Mouse (Mus musculus) midbrain, embryonic 16.5 days (tissue): ENCODE data around the gene Dmkn. TPM values are rescaled to one million over a fixed set of nuclear protein-coding genes. Genes with fewer than 3 reads are reported as not detected.

Experiments
- ATAC-seq: fragments of 200-750 bp; cut with Nextera tagmentation; 2 replicates; pipeline ENCODE4 v1.8.0; 2017; ENCODE audit warnings: moderate TSS enrichment
- H3K27ac ChIP-seq: fragments of 300-500 bp; sonication (generic); 2 replicates; pipeline ENCODE4 v1.5.1; 2014; ENCODE audit warnings: mild to moderate bottlenecking, low read length, mixed read lengths
- H3K27me3 ChIP-seq: fragments of 300-500 bp; sonication (generic); 2 replicates; pipeline ENCODE4 v1.6.1; 2014; ENCODE audit warnings: low read depth, low read length, mixed read lengths; ENCODE audit not compliant: control insufficient read depth, insufficient read depth
- H3K36me3 ChIP-seq: fragments of 300-500 bp; sonication (generic); 2 replicates; pipeline ENCODE4 v1.6.1; 2014; ENCODE audit warnings: mild to moderate bottlenecking, low read length, moderate library complexity, mixed read lengths; ENCODE audit not compliant: control insufficient read depth, insufficient read depth
- H3K4me1 ChIP-seq: fragments of 300-500 bp; sonication (generic); 2 replicates; pipeline ENCODE4 v1.6.1; 2014; ENCODE audit warnings: mild to moderate bottlenecking, low read length, mixed read lengths; ENCODE audit not compliant: control insufficient read depth, insufficient read depth
- H3K4me2 ChIP-seq: fragments of 300-500 bp; sonication (generic); 2 replicates; pipeline ENCODE4 v1.6.1; 2014; ENCODE audit warnings: mild to moderate bottlenecking, low read length, mixed read lengths
- H3K4me3 ChIP-seq: fragments of 300-500 bp; sonication (generic); 2 replicates; pipeline ENCODE4 v1.5.1; 2014; ENCODE audit warnings: low read depth, mild to moderate bottlenecking, low read length, moderate library complexity, mixed read lengths
- H3K9ac ChIP-seq: fragments of 300-500 bp; sonication (generic); 2 replicates; pipeline ENCODE4 v1.6.1; 2014; ENCODE audit warnings: low read depth, low read length, mixed read lengths
- H3K9me3 ChIP-seq: fragments of 300-500 bp; sonication (generic); replicated peaks from 2 replicates; pipeline ENCODE4 v1.6.1; 2014; ENCODE audit warnings: mild to moderate bottlenecking, low read length, mixed read lengths; ENCODE audit not compliant: control insufficient read depth, poor library complexity, severe bottlenecking
- WGBS: fragments of 180-500 bp; shearing (Covaris S2); extraction: QIAGEN DNeasy Blood & Tissue Kit; methylation state at CpG from one replicate; pipeline ENCODE4 v1.1.7; 2014; 5-methylcytosine and 5-hydroxymethylcytosine counted together
- polyA plus RNA-seq: library from polyadenylated mRNA; unstranded; fragments of >200 nt; fragmentation: Nextera tagmentation; extraction: Ambion mirVana; gene quantifications from 2 replicates; pipeline ENCODE4 v1.2.1, GENCODE M21; 2015

Dmkn gene
- polyA plus RNA-seq, 1 experiment from 2014 or later, result 3.6 TPM

DNA sequence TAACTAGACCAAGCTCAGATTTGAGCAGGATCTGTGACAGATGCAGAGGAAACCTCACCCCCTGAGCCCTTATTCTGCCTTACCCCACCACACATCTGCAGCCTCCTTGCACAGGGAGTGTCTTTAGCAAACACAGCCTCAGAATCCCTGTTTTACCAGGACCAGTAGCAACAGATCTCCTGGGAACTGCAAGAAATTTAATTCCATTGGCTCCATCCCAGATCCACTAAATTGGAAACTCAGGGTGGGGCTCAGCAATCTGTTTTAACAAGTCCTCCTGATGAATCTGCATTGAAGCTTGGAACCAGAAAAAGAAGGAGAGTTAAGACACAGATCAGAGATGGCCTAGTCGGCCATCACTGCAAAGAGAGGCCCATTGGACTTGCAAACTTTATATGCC, 33.2 kb downstream of the Dmkn start:
- Histone ChIP-seq H3K9me3 (peaks cover 9% of the 10 kb centered on the region; the same call in 1 of the 2 replicates), H3K27me3 (no peaks in the 10 kb centered on the region), H3K27ac (no peak overlapping the region), H3K9ac (no peak overlapping the region), H3K36me3 (no peaks in the 10 kb centered on the region), H3K4me1 (no peaks in the 10 kb centered on the region), H3K4me3 (no peak overlapping the region), H3K4me2 (no peak overlapping the region)
- WGBS, result 87% methylated on average over 1 of the region's 1 CpGs
- no peak for ATAC-seq

DNA sequence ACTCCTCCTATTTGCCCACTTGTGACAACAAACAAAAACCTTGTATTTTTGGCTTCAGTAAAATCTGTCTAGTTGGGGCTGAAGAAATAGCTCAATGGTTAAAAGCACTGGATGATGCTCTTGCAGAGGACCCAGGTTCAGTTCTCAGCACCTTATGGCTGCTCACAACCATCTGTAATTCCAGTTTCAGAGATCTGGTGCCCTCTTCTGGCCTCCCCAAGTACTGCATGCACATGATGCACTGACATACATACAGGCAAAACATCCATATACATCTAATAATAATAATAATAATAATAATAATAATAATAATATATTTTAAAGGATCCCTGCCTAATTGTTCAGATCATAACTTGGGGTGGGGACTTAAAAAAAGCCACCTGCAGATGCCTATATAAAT, 37.1 kb downstream of the Dmkn start:
- Histone ChIP-seq H3K9ac (no peak overlapping the region), H3K9me3 (peaks cover 9% of the 10 kb centered on the region; the same call in 1 of the 2 replicates), H3K36me3 (no peaks in the 10 kb centered on the region), H3K4me3 (no peak overlapping the region), H3K4me1 (no peaks in the 10 kb centered on the region), H3K27ac (no peak overlapping the region), H3K4me2 (no peak overlapping the region), H3K27me3 (no peaks in the 10 kb centered on the region)
- no peak for ATAC-seq

DNA sequence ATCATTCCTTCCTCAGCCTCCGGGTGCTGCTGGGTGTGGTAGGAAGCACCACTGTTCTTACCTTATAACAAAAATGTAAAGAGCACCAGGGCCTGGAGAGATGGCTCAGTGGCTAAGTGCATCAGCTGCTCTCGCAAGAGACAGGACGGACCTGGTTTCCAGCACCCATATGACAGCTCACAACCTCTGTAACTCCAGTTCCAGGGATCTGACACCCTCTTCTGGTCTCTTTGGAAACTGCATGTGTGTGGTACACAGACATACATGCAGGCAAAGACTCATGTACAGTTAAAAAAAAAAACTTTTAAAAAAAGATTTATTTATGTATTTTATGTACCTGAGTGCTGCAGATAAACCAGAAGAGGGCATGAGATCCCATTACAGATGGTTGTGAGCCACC, 39.7 kb downstream of the Dmkn start:
- no peak for ATAC-seq
- no peak overlapping the region for H3K27ac ChIP-seq
- no peak overlapping the region for H3K9ac ChIP-seq
- peaks cover 9% of the 10 kb centered on the region; the same call in 1 of the 2 replicates for H3K9me3 ChIP-seq
- 94% methylated on average over 3 of the region's 3 CpGs for WGBS
- no peak overlapping the region for H3K4me3 ChIP-seq
- H3K4me1 ChIP-seq, result no peaks in the 10 kb centered on the region
- H3K27me3 ChIP-seq, result no peaks in the 10 kb centered on the region
- H3K36me3 ChIP-seq, result no peaks in the 10 kb centered on the region
- no peak overlapping the region for H3K4me2 ChIP-seq

DNA sequence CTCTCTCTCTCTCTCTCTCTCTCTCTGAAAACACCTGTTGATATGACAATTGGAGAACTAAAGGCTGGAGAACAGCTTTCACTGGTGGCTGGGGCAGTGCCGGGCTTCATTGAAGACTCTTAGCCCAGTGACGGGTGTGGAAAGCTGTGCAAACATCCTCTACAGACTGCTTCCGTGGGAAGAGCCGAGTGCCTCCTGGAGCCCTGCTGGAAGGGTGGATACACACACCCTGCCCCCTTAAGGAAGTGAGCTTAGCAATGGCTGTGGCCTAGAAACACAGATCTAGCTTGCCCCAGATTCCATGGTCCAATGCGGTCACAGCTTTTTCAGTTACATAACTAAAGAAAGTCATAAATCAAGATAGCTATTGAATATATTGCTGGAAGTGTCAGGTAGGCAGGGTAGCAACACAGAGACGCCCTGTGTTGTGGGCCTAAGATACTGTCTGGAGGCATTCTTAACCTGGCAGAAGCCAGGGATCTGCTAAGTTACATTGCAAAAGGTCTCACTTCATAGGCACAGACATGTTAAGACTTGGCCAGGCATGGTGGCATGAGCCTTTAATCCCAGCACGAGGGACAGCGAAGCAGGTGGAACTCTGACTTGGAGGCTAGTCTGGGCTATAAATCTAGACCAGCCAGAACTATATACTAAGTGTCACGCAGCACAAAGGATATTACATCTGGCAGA, 40.6 kb downstream of the Dmkn start:
- no peaks in the 10 kb centered on the region for H3K4me1 ChIP-seq
- H3K9me3 ChIP-seq, result peaks cover 9% of the 10 kb centered on the region; the same call in 1 of the 2 replicates
- H3K36me3 ChIP-seq, result no peaks in the 10 kb centered on the region
- H3K9ac ChIP-seq, result no peak overlapping the region
- no peaks in the 10 kb centered on the region for H3K27me3 ChIP-seq
- H3K4me2 ChIP-seq, result no peak overlapping the region
- 87% methylated on average over 9 of the region's 9 CpGs for WGBS
- ATAC-seq, result no peak
- no peak overlapping the region for H3K27ac ChIP-seq
- H3K4me3 ChIP-seq, result no peak overlapping the region

DNA sequence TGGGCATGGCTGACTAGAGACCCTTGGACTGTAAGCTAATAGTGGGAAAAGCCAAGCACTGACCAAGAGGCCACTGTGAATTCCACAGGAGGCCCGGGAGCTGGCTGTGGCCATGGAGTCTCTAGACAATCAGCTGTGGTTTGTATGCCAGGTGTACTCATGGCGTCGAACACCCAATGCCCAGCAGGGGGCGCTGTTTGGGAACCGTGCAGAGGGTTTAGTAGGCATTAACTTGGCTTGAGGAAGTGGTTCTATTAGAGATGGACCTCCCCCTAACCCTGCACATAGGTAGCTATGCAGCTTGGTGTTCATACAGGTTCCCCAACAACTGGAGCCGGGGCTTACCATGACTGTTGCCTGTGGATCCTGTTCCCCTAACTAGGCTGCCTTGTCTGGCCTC, 42.4 kb downstream of the Dmkn start:
- Histone ChIP-seq H3K27me3 (no peaks in the 10 kb centered on the region), H3K4me1 (no peaks in the 10 kb centered on the region), H3K9me3 (no peaks in the 10 kb centered on the region), H3K9ac (no peak overlapping the region), H3K27ac (no peak overlapping the region), H3K36me3 (no peaks in the 10 kb centered on the region), H3K4me3 (no peak overlapping the region), H3K4me2 (no peak overlapping the region)
- WGBS, result 50% methylated on average over 6 of the region's 6 CpGs
- no peak for ATAC-seq

DNA sequence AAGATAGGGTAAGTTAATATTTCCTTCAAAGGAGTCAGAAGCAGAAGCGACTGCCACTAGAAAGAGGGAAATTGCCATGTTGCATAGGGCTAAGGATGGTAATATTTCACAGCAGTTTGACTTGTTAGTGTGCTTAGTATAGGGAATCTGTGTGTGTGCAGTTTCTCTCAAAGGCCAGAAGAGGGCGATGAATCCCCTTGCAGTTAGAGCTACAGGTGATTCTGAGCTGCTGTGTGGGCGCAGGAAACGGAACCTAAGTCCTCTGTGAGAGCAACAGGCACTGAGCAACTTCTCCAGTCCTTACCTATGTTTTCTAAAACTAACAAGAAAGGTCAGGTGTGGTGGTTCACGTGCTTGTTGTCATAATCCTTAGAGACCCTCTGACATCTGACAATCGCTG, 46.8 kb downstream of the Dmkn start:
- WGBS, result 54% methylated on average over 6 of the region's 6 CpGs
- Histone ChIP-seq H3K27me3 (no peaks in the 10 kb centered on the region), H3K4me3 (no peak overlapping the region), H3K27ac (no peak overlapping the region), H3K9ac (no peak overlapping the region), H3K4me2 (no peak overlapping the region), H3K9me3 (no peaks in the 10 kb centered on the region), H3K4me1 (no peaks in the 10 kb centered on the region), H3K36me3 (no peaks in the 10 kb centered on the region)
- no peak for ATAC-seq

DNA sequence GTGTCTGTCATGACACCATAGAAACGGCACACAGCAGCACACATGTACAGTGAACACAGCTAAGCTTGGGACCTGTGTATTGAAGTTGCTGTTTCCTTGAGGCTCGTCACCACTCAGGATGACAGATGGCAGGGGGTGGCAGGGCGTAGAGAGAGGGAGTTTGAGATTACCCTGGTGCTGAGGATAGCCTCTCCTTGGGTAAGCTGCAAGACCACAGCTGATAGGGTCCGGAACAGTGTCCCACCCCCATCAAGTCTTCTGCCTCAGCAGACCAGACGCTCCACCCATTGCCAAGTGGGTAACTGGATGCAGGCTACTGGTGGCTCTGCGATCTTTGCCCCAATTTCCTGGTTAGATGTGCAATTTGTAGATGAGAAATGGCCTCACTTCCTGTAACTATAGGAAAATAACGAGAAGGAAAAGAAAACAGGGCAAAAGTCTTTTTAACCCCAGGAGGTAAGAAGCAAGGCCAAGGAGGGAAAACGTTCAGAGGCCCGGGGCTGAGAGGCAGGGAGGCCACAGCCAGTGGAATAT, 48.3 kb downstream of the Dmkn start:
- 71% methylated on average over 9 of the region's 9 CpGs for WGBS
- no peaks in the 10 kb centered on the region for H3K36me3 ChIP-seq
- no peaks in the 10 kb centered on the region for H3K27me3 ChIP-seq
- H3K4me2 ChIP-seq, result no peak overlapping the region
- no peaks in the 10 kb centered on the region for H3K9me3 ChIP-seq
- no peak overlapping the region for H3K27ac ChIP-seq
- no peak overlapping the region for H3K4me3 ChIP-seq
- H3K9ac ChIP-seq, result no peak overlapping the region
- no peak for ATAC-seq
- no peaks in the 10 kb centered on the region for H3K4me1 ChIP-seq

DNA sequence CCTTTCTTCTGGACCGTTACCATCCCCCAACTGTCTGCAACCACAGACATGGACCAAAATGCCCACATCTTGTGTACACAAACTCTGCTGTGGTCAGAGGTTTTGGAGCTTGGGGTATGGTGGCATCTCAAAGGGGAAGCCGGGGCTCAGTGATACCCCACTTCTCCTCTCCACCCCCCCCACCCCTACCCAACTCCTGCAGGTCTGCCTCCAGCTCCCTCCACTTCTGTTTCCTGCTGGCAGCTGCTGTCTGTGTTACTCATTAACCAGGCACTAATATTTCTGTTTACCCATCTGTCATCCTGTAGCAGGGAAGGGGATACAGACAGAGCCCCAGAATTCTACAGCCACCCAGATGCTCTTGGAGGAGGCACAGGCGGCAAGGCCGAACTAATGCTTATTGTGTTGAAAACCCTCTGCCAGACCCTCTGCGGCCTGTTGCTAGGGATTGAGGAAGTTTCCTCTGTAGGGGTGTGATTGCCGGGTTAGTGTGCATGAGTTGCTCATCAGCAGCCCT, 48.8 kb downstream of the Dmkn start:
- Histone ChIP-seq H3K36me3 (no peaks in the 10 kb centered on the region), H3K4me2 (no peak overlapping the region), H3K9me3 (no peaks in the 10 kb centered on the region), H3K9ac (no peak overlapping the region), H3K4me1 (no peaks in the 10 kb centered on the region), H3K27me3 (no peaks in the 10 kb centered on the region), H3K27ac (no peak overlapping the region), H3K4me3 (no peak overlapping the region)
- 58% methylated on average over 6 of the region's 6 CpGs for WGBS
- ATAC-seq, result no peak

DNA sequence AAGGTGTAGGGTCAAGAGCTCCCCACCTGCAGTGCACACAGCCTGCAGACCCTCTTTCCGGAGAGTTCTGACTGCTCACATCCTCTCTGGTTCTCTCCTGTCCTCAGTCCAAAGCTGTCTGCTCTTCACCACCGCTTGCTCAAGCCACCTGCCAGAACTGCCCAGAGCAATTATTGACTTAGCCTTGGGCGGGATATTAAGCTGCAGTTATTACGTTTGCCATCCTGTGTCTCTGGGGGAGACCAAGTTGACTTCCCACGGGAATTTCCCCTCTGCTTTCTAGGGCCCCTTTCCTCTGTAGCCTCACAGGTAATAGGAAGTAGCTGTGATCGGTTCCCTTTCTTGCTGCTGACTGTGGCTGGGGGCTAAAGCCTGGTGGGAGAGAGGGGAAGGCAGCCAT, 56.6 kb downstream of the Dmkn start:
- no peaks in the 10 kb centered on the region for H3K9me3 ChIP-seq
- 70% methylated on average over 6 of the region's 6 CpGs for WGBS
- no peak overlapping the region for H3K9ac ChIP-seq
- ATAC-seq, result no peak
- no peak overlapping the region for H3K4me3 ChIP-seq
- H3K36me3 ChIP-seq, result no peaks in the 10 kb centered on the region
- H3K27ac ChIP-seq, result no peak overlapping the region
- no peaks in the 10 kb centered on the region for H3K27me3 ChIP-seq
- H3K4me1 ChIP-seq, result no peaks in the 10 kb centered on the region
- no peak overlapping the region for H3K4me2 ChIP-seq
